Mouse (Mus musculus) heart, adult 9 months (tissue): ENCODE results near the gene Aim2.
"Not testable (repeated sequence)": the region's sequence is repeated elsewhere in the genome, so short reads cannot be mapped to it uniquely, and the experiment has no call there.

Source experiments
- DNase-seq, 2 experiments: peaks; one replicate each; pipeline ENCODE4 v3.0.0; 2022; ENCODE audit warnings: low spot score in 2 of 2

Gene Aim2

DNA sequence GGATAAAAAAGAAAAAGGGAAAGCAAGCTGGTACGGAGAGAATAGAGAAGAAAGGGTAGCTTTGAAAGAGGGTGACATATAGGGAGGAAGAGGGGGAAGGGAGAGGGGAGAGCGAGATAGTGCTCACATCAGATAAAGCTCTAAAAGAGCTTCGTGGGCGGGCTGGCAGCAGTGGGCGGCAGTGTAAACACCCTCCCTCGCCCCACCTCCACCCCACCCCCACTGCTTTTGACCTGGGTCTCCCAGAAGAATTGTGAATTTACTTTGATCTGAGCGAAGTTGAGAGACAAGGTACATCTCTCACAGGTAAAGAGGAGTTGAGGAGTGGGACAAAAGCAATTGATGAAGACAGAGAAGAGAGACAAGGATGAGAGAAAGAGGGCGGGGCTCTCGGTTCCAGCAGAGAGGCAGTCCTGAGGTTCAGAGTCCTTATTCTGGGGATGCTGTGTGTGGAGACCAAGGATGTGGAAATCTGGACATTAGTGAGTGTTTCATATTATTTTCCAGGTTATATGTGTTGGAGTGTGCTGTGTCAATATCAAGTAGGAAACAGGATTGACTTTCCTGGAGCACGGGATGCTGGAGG, at the start of gene Aim2:
TSS of gene Aim2 (plus strand) at position 508 of the 586 bp plus-strand sequence.
- no peak for DNase-seq

DNA sequence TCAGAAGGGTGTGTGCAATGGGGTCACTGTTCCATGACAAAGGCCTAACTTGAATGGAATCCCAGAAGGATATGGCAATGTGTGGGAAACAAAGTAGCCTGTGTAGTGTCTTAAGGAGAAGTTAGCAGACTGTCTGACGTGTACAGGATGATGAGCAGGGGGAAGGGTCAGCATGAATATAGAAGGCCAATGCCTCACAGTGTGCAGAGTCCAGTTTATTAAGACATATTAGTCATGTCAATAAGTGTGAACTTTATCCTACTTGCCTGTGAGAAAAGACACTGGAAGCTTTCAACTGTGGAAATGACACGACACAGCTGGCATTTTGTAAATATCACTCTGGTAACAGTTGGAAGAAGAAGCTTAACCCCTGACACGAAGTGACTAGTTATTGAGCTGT, 47.9 kb upstream of the Aim2 start:
- DNase-seq, result not testable (repeated sequence)

GRCm38 (mm10) chr1:173313535-173314050, 37.1 kb upstream of the Aim2 start:
- DNase-seq, result not testable (repeated sequence)

GRCm38 (mm10) chr1:173315725-173316124, 35.0 kb upstream of the Aim2 start:
- DNase-seq, result no peak

DNA sequence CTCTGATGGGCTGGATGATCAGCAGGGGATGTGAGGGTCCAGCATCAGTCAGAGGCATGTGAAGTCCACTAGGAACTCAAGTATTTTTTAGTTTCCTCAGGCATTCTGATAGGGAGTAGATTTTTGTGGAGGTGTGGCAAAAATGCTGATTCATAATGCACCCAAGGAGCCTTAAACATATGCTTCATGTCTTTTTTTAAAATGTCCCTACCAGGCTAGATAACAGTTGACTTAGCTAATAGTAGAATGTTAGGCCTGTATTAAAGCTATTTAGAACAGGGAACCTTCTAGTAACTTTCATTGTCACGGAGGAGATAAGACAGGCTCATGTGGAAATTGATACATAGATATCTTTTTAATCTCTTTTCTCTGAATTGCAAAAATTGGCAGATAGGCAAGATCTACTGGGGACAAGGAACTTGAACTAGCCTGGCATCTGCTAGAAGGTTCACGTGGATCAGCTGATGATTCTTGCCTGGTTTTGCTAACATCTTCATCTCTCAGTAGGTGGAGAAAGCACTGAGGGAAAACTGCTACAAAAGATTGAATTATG, 32.7 kb upstream of the Aim2 start:
- no peak for DNase-seq

DNA sequence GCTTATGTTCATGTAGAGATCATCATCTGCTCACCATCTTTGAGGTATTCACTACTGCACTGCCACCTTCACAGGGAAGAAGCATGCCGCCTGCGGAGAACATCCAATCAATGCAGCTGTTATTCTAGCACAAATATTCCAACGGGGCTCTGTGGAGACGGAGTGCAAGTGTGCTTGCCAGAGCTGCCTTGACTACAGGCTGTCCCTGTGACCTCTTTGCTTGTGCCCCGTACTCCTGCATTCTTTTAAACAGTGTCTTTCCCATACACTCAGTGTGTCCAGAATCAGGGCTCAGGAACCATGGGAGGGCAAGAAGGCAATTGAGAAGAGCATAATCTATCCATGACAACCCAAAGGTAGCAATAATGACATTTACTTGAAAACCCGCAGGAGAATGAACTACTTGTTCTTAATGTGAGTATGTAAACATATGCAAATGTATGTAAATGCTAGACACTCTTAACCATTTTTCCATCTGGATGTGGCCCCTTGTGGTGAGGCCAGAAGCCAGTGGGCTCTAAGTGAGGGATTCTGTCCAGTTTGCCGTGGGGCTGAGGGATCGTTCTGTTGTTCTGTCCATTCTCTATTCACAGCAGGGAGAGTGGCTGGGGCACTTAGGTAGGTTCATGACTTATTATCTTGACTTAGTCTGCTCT, 29.0 kb upstream of the Aim2 start:
- no peak for DNase-seq

DNA sequence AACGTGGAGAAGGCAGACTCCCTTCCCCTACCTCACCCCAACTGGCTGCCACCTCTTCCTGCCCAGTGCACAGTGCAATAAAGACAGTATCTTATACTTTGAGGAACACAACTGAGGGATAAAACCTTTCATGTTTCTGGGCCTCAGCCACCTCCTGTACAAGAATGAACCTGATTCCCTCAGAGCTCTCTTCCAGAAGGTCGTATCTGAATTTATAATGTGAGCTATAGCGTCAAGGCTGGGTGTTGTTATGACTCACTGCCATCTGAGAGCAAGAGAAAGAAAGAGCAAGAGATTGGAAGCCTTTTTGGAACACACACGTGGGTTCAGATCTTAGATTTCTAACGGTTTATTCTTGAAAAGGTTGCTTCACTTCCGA, 28.4 kb upstream of the Aim2 start:
- DNase-seq, result no peak

- peak in 1 of 2 experiments; percentile 10 for DNase-seq
Observed at GRCm38 (mm10) chr1:173323839-173324585, 26.7 kb upstream of the Aim2 start.

GRCm38 (mm10) chr1:173324961-173325360, 25.7 kb upstream of the Aim2 start:
- no peak for DNase-seq

GRCm38 (mm10) chr1:173325395-173325794, 25.3 kb upstream of the Aim2 start:
- DNase-seq, result no peak

DNA sequence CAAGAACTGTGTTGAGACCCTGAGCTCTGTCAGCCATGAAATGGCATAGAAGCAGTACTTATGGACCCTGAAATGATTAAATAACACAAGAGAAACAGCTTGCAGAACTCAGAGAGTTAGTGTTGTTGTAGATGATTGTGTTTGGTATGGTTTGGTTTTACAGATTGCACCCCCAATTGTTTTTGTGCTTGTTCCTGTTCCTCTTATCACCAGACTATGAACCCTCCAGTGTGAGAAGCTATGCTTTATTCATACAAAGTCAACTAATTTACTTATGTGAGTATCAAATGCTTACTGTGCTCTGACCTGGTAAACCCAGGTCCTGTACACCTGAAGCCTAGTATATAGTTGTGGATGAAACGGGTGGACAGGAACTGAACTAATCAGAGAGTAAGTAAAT, 24.1 kb upstream of the Aim2 start:
- DNase-seq, result no peak

GRCm38 (mm10) chr1:173328446-173328845, 22.2 kb upstream of the Aim2 start:
- DNase-seq, result no peak

GRCm38 (mm10) chr1:173329185-173329584, 21.5 kb upstream of the Aim2 start:
- DNase-seq, result no peak

GRCm38 (mm10) chr1:173329743-173330142, 20.9 kb upstream of the Aim2 start:
- DNase-seq, result no peak

DNA sequence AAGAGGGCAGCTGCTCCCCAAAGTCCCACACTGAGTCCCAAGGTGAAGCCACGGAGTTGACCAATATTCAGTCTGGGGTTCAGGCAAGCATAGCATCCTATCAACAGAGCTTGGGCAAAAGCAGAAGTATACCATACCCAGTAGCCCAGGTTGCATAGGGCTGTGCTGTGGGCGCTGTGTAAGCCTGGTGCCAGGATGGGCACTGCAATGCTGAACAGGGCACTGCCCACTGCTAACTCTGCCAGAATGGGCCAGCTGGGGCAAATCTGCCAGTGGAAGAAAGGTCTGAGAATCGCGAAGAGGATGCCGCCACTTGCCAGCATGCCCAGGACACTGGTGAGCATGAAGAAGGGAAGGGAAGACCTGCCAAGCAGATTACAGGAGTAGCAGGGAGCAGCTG, 18.3 kb upstream of the Aim2 start:
- DNase-seq, result no peak

DNA sequence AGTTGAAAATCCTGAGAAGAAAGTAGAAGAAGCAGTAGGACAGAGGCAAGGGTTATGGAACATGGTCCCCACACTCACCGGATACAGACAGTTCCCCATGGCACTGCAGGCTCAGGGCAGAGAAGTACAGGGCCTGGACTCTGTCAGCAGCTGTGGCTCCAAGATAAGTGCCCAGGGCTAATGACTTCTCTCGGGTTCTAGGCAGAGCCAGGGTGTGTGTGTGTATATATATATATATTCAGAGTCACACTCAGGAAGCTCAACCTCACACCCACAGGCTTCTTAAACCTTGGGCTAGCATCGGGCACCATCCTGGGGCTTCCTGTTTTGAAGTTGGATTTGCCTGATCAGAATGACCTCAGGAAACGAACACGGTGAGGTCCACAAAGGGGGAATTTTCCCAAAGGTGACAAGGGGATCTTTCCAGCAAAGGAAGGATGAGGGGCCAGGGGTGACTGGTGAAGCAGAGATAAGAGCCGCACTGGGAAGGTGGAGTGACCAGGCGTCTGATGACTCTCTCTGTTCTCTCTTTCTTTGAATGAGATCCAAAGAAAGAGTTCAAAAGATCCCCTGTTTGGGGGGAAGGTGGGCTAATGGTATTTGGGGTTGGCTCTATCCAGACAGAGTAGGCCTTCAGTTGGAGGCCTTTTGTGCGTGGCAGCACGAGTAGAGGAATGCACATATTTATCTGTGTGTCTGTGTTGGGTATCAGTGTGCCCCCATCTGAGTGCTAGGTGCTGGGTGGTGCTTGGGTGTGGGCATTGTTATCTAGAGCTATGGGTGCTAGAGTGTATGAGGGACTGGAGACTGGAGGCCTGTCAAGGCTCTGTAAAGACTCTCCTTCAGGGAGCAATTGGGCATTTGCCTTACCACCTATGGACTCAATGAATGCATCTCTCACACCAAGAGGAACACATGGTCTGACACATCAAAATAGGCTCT, 17.1 kb upstream of the Aim2 start, which contains the start of gene Ackr1:
TSS of gene Ackr1 (minus strand) at position 439 of the 942 bp plus-strand sequence.
- no peak for DNase-seq

- no peak for DNase-seq
Observed at GRCm38 (mm10) chr1:173335903-173336302, 14.8 kb upstream of the Aim2 start.

DNA sequence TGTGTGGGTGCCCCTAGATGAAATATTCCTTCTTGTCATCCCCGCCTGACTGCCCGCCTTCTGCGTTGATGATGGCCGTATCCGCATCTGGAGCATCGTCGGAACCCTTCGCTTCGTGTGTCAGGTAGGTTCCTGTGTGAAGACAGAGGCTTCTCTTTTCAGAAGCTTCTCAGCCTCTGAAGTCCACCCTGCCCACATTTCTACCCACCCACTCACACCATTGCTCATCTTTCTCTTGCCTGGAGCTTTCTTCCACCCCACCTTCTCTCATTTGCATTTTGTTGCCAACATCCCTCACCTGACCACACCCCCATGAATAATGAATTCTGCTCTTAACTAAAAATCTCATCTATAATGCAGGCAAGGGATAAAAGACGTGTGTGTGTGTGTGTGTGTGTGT, 13.7 kb upstream of the Aim2 start:
- no peak for DNase-seq

- peak in 1 of 2 experiments; percentile 29 for DNase-seq
Observed at GRCm38 (mm10) chr1:173339543-173339942, 11.1 kb upstream of the Aim2 start.

GRCm38 (mm10) chr1:173342425-173342824, 8.3 kb upstream of the Aim2 start:
- no peak for DNase-seq

DNA sequence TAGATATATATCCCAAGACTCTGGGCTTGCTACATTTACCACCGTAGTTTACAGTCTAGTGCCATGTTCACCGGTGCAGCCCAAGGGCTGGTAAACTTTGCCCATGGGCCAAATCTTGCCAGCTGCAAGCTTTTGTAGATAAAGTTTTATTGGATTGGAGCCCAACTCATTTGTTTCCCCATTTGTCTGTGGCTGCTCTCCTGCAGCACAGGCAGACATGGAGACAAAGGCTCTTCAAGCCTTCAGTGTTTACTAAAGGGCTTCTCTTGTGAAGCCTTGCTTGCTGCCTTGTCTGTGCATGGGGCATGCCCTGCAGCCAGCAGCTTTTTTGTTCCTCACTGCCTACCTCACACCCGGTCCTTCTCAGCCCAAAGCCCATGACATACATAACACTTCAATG, 6.7 kb upstream of the Aim2 start:
- DNase-seq, result no peak
